Mouse (Mus musculus) liver, embryonic 16.5 days (tissue): Measurements from ENCODE around the gene Slc26a1. TPM values are rescaled to one million over a fixed set of nuclear protein-coding genes. Genes with fewer than 3 reads are reported as not detected.

Experiments
- ATAC-seq: fragments of 200-750 bp; cut with Nextera tagmentation; 2 replicates; pipeline ENCODE4 v1.8.0; 2017; ENCODE audit warnings: low read depth, mild to moderate bottlenecking, moderate number of reproducible peaks, moderate library complexity
- H3K27ac ChIP-seq: fragments of 300-500 bp; sonication (generic); 2 replicates; pipeline ENCODE4 v1.5.1; 2014; ENCODE audit warnings: mild to moderate bottlenecking, low read length
- H3K27me3 ChIP-seq: fragments of 300-500 bp; sonication (generic); 2 replicates; pipeline ENCODE4 v1.6.1; 2014; ENCODE audit warnings: low read depth, low read length, mixed read lengths; ENCODE audit not compliant: control insufficient read depth, insufficient read depth
- H3K36me3 ChIP-seq: fragments of 300-500 bp; sonication (generic); 2 replicates; pipeline ENCODE4 v1.6.1; 2014; ENCODE audit warnings: mild to moderate bottlenecking; ENCODE audit not compliant: control insufficient read depth, insufficient read depth
- H3K4me1 ChIP-seq: fragments of 300-500 bp; sonication (generic); 2 replicates; pipeline ENCODE4 v1.6.1; 2014; ENCODE audit warnings: low read depth, low read length, mixed read lengths; ENCODE audit not compliant: control insufficient read depth
- H3K4me2 ChIP-seq: fragments of 300-500 bp; sonication (generic); 2 replicates; pipeline ENCODE4 v1.6.1; 2014; ENCODE audit warnings: low read depth, low read length, mixed read lengths
- H3K4me3 ChIP-seq: fragments of 300-500 bp; sonication (generic); 2 replicates; pipeline ENCODE4 v1.5.1; 2014; ENCODE audit warnings: low read depth, mild to moderate bottlenecking, low read length
- H3K9ac ChIP-seq: fragments of 300-500 bp; sonication (generic); 2 replicates; pipeline ENCODE4 v1.6.1; 2014; ENCODE audit warnings: low read depth, low read length
- H3K9me3 ChIP-seq: fragments of 300-500 bp; sonication (generic); replicated peaks from 2 replicates; pipeline ENCODE4 v1.6.1; 2016; ENCODE audit warnings: low read length; ENCODE audit not compliant: control insufficient read depth
- WGBS: fragments of 180-500 bp; shearing (Covaris S2); extraction: QIAGEN DNeasy Blood & Tissue Kit; methylation state at CpG from one replicate; pipeline ENCODE4 v1.1.7; 2014; ENCODE audit not compliant: insufficient replicate concordance; 5-methylcytosine and 5-hydroxymethylcytosine counted together
- polyA plus RNA-seq: library from polyadenylated mRNA; unstranded; fragments of >200 nt; fragmentation: Nextera tagmentation; extraction: Ambion mirVana; gene quantifications from 2 replicates; pipeline ENCODE4 v1.2.1, GENCODE M21; 2015

The Slc26a1 gene
- polyA plus RNA-seq, 1 experiment from 2014 or later = 23.7 TPM

GRCm38 (mm10) chr5:108667370-108667769 is 8.0 kb downstream of the Slc26a1 start:
- no peak for ATAC-seq
- WGBS = 75% methylated on average over 2 of the region's 2 CpGs

GRCm38 (mm10) chr5:108665066-108665465 is 10.3 kb downstream of the Slc26a1 start:
- 27% methylated on average over 3 of the region's 3 CpGs for WGBS
- Histone ChIP-seq H3K27me3 (no peaks in the 10 kb centered on the region; the same call in 1 of the 2 replicates), H3K4me3 (no peak overlapping the region), H3K36me3 (no peaks in the 10 kb centered on the region), H3K27ac (no peak overlapping the region), H3K4me1 (peaks cover 16% of the 10 kb centered on the region), H3K9me3 (no peaks in the 10 kb centered on the region), H3K4me2 (no peak overlapping the region), H3K9ac (no peak overlapping the region)
- ATAC-seq = no peak

More at GRCm38 (mm10) chr5:108667370-108667769, 8.0 kb downstream of the Slc26a1 start:
- H3K27ac ChIP-seq = no peak overlapping the region
- H3K9me3 ChIP-seq = no peaks in the 10 kb centered on the region
- H3K4me3 ChIP-seq = no peak overlapping the region
- no peak overlapping the region for H3K4me2 ChIP-seq
- peaks cover 14% of the 10 kb centered on the region for H3K36me3 ChIP-seq
- H3K27me3 ChIP-seq = no peaks in the 10 kb centered on the region; the same call in 1 of the 2 replicates
- peaks cover 19% of the 10 kb centered on the region for H3K4me1 ChIP-seq
- H3K9ac ChIP-seq = no peak overlapping the region

GRCm38 (mm10) chr5:108662772-108663171 is 12.6 kb downstream of the Slc26a1 start:
- Histone ChIP-seq H3K36me3 (no peaks in the 10 kb centered on the region; the same call in 1 of the 2 replicates), H3K4me3 (no peak overlapping the region), H3K4me1 (peaks cover 17% of the 10 kb centered on the region), H3K9me3 (no peaks in the 10 kb centered on the region), H3K27ac (no peak overlapping the region), H3K4me2 (no peak overlapping the region), H3K27me3 (no peaks in the 10 kb centered on the region; the same call in 1 of the 2 replicates), H3K9ac (no peak overlapping the region)
- no peak for ATAC-seq
- 65% methylated on average over 4 of the region's 4 CpGs for WGBS

GRCm38 (mm10) chr5:108660632-108661268 is 14.6 kb downstream of the Slc26a1 start:
- H3K4me1 ChIP-seq = peaks cover 17% of the 10 kb centered on the region
- WGBS = 16% methylated on average over 36 of the region's 36 CpGs
- H3K27me3 ChIP-seq = no peaks in the 10 kb centered on the region; the same call in 1 of the 2 replicates
- H3K4me2 ChIP-seq = peak overlapping the region; percentile 94
- H3K36me3 ChIP-seq = peaks cover under 1% of the 10 kb centered on the region; the same call in 1 of the 2 replicates
- peak overlapping the region; percentile 91 for H3K9ac ChIP-seq
- H3K27ac ChIP-seq = peak overlapping the region; percentile 77
- ATAC-seq = peak; percentile 99
- H3K4me3 ChIP-seq = peak overlapping the region; percentile 86
- no peaks in the 10 kb centered on the region for H3K9me3 ChIP-seq

- no peaks in the 10 kb centered on the region; the same call in 1 of the 2 replicates for H3K27me3 ChIP-seq
- H3K9ac ChIP-seq = peak within 1 kb of the TSS; percentile 91
- WGBS = 8% methylated on average over 24 of the region's 24 CpGs
- H3K36me3 ChIP-seq = peaks cover 2% of the 10 kb centered on the region; the same call in 1 of the 2 replicates
- peak within 1 kb of the TSS; percentile 86 for H3K4me3 ChIP-seq
- H3K4me2 ChIP-seq = peak within 1 kb of the TSS; percentile 94
- peak; percentile 45 for ATAC-seq
- H3K9me3 ChIP-seq = no peaks in the 10 kb centered on the region
- H3K4me1 ChIP-seq = peaks cover 17% of the 10 kb centered on the region
- H3K27ac ChIP-seq = peak within 1 kb of the TSS; percentile 77
Measured at GRCm38 (mm10) chr5:108659698-108660631, 15.4 kb downstream of the Slc26a1 start, which contains the start of gene Idua. Gene Idua, plus strand, starts transcription at chr5:108660331.

- H3K36me3 ChIP-seq = peaks cover 14% of the 10 kb centered on the region
- no peaks in the 10 kb centered on the region for H3K9me3 ChIP-seq
- H3K27ac ChIP-seq = no peak overlapping the region
- H3K4me3 ChIP-seq = no peak overlapping the region
- H3K9ac ChIP-seq = no peak overlapping the region
- no peak overlapping the region for H3K4me2 ChIP-seq
- 75% methylated on average over 1 of the region's 1 CpGs for WGBS
- no peak for ATAC-seq
- H3K4me1 ChIP-seq = peaks cover 17% of the 10 kb centered on the region
- no peaks in the 10 kb centered on the region for H3K27me3 ChIP-seq
Measured at GRCm38 (mm10) chr5:108658611-108659010, 16.8 kb downstream of the Slc26a1 start.

GRCm38 (mm10) chr5:108657406-108657805 is 18.0 kb downstream of the Slc26a1 start:
- Histone ChIP-seq H3K27me3 (no peaks in the 10 kb centered on the region), H3K36me3 (peaks cover 19% of the 10 kb centered on the region), H3K27ac (no peak overlapping the region), H3K4me3 (no peak overlapping the region), H3K9me3 (no peaks in the 10 kb centered on the region), H3K9ac (no peak overlapping the region), H3K4me1 (peaks cover 17% of the 10 kb centered on the region), H3K4me2 (no peak overlapping the region)
- ATAC-seq = no peak
- 60% methylated on average over 5 of the region's 5 CpGs for WGBS

GRCm38 (mm10) chr5:108655891-108656650 is 19.3 kb downstream of the Slc26a1 start:
- H3K9me3 ChIP-seq = no peaks in the 10 kb centered on the region
- H3K4me3 ChIP-seq = no peak overlapping the region
- no peak overlapping the region for H3K4me2 ChIP-seq
- 88% methylated on average over 15 of the region's 15 CpGs for WGBS
- ATAC-seq = no peak
- no peak overlapping the region for H3K9ac ChIP-seq
- no peaks in the 10 kb centered on the region for H3K27me3 ChIP-seq
- H3K4me1 ChIP-seq = peaks cover 15% of the 10 kb centered on the region
- no peak overlapping the region for H3K27ac ChIP-seq
- peaks cover 21% of the 10 kb centered on the region for H3K36me3 ChIP-seq
